Mouse (Mus musculus): ENCODE data around the gene Slc13a5.

GRCm38 (mm10) chr11:72226020-72226791 is 40.8 kb downstream of the Slc13a5 start:
- TF ChIP-seq GATA1 (IDR thresholded peaks at IDR 0.05; ENCODE audit: borderline replicate concordance, low read length) (no peak), FLI1 (IDR thresholded peaks at IDR 0.05; ENCODE audit: low read length) (no peak)

Measured in megakaryocyte, embryonic 14.5 days (primary cell).